8 mouse cellular contexts compared by ENCODE assay signal in genomic region chr5:139174556-139175547, GRCm38 (mm10). TPM values are rescaled to one million over a fixed set of nuclear protein-coding genes. Genes with fewer than 3 reads are reported as not detected.
DNase-seq lines count a peak whose midpoint lies in the region; ATAC-seq lines count a peak whose summit lies in the region.

No protein-coding gene starts in this region.

- peaks cover 25% of the 10 kb centered on the region for H3K4me1 ChIP-seq in limb, embryonic 10.5 days
- H3K4me1 ChIP-seq in neural tube, embryonic 15.5 days = peaks cover 21% of the 10 kb centered on the region

- H3K36me3 ChIP-seq in limb, embryonic 10.5 days = peaks cover 89% of the 10 kb centered on the region
- peaks cover 53% of the 10 kb centered on the region for H3K36me3 ChIP-seq in neural tube, embryonic 15.5 days

- peak; percentile 48 for ATAC-seq in neural tube, embryonic 15.5 days (ENCODE audit: low FRiP score)
- no peak for ATAC-seq in erythroblast, adult 5-6 weeks (replicated peaks; ENCODE audit: low FRiP score, poor library complexity, severe bottlenecking)

- intact Hi-C loops in heart, postnatal 25 days (cut with DNase I) = loop anchor here (5.0 kb wide), 1 partner anchor 153 kb away; no protein-coding TSS in a partner anchor

- WGBS in limb, embryonic 10.5 days = 49% methylated on average over 9 of the region's 10 CpGs
- WGBS in neural tube, embryonic 15.5 days = 12% methylated on average over 10 of the region's 10 CpGs

- DNase-seq in layer of hippocampus, postnatal 10 days (ENCODE audit: low spot score in 2 of 2) = peak; percentile 18 to 19
- DNase-seq in layer of hippocampus, adult 9-11 months = no peak
- DNase-seq in cerebellum, postnatal 36 days = peak; percentile 19 to 31
- DNase-seq in heart, postnatal 25 days (ENCODE audit: low spot score) = peak; percentile 9
- DNase-seq in limb, embryonic 10.5 days (ENCODE audit: low spot score) = no peak
- no peak for DNase-seq in right cerebral cortex, postnatal 4 days

- H3K27me3 ChIP-seq in limb, embryonic 10.5 days (ENCODE audit: low read depth, poor library complexity, severe bottlenecking) = no peaks in the 10 kb centered on the region
- no peaks in the 10 kb centered on the region for H3K27me3 ChIP-seq in neural tube, embryonic 15.5 days (replicated peaks)

- H3K4me2 ChIP-seq in neural tube, embryonic 15.5 days = no peak overlapping the region

- 0 out of 2 replicates have a peak overlapping the region, but pooled peaks have one; percentile 2 for H3K4me3 ChIP-seq in limb, embryonic 10.5 days
- H3K4me3 ChIP-seq in neural tube, embryonic 15.5 days (replicated peaks) = no peak overlapping the region

- H3K9ac ChIP-seq in neural tube, embryonic 15.5 days (replicated peaks) = 0 out of 2 replicates have a peak overlapping the region, but pooled peaks have one; percentile 10

- peak overlapping the region; percentile 73 for H3K27ac ChIP-seq in limb, embryonic 10.5 days
- peak overlapping the region; percentile 14 for H3K27ac ChIP-seq in neural tube, embryonic 15.5 days (replicated peaks)

- no peaks in the 10 kb centered on the region for H3K9me3 ChIP-seq in limb, embryonic 10.5 days (replicated peaks)
- H3K9me3 ChIP-seq in neural tube, embryonic 15.5 days (replicated peaks) = no peaks in the 10 kb centered on the region

RNA-seq across cellular contexts. Expression of gene Dnaaf5, which starts 24.8 kb away (rescaled TPM):
- total RNA-seq in layer of hippocampus, postnatal 10 days (2021) = 10 to 100 TPM in 1 of 2 experiments, 1 to 10 TPM in 1; 7.3 to 11.4 TPM
- 10 to 100 TPM; 14.5 to 21.9 TPM for total RNA-seq in heart, postnatal 25 days (2021)
- polyA plus RNA-seq in limb, embryonic 10.5 days (2016; fragmentation: Nextera tagmentation; extraction: Ambion mirVana) = 12.9 and 13.1 TPM in 2 replicates
- polyA plus RNA-seq in neural tube, embryonic 15.5 days (2015; fragmentation: Nextera tagmentation; extraction: Ambion mirVana) = 3.9 and 4.6 TPM in 2 replicates
- 1.5 and 2.7 TPM in 2 replicates for total RNA-seq in erythroblast, adult 5-6 weeks (2015; ENCODE audit: low replicate concordance)
- total RNA-seq in erythroblast, adult 5-6 weeks (2017; ENCODE audit: low replicate concordance) = 1.4 and 2.8 TPM in 2 replicates

RNA-seq across cellular contexts. Expression of gene Prkar1b, which starts 25.1 kb away (rescaled TPM):
- 100 to 1,000 TPM; 404 to 409 TPM for total RNA-seq in layer of hippocampus, postnatal 10 days (2021)
- total RNA-seq in heart, postnatal 25 days (2021) = 1 to 10 TPM; 1.7 to 2.5 TPM
- 3.2 and 4.9 TPM in 2 replicates for polyA plus RNA-seq in limb, embryonic 10.5 days (2016; fragmentation: Nextera tagmentation; extraction: Ambion mirVana)
- polyA plus RNA-seq in neural tube, embryonic 15.5 days (2015; fragmentation: Nextera tagmentation; extraction: Ambion mirVana) = 272 and 321 TPM in 2 replicates
- 1.0 TPM in 1 of 2 replicates, not detected in the other for total RNA-seq in erythroblast, adult 5-6 weeks (2015; ENCODE audit: low replicate concordance)
- not detected in 2 replicates for total RNA-seq in erythroblast, adult 5-6 weeks (2017; ENCODE audit: low replicate concordance)

RNA-seq across cellular contexts. Expression of gene Sun1, which starts 25.6 kb away (rescaled TPM):
- 10 to 100 TPM; 66.0 to 77.0 TPM for total RNA-seq in layer of hippocampus, postnatal 10 days (2021)
- 10 to 100 TPM; 42.4 to 53.7 TPM for total RNA-seq in heart, postnatal 25 days (2021)
- polyA plus RNA-seq in limb, embryonic 10.5 days (2016; fragmentation: Nextera tagmentation; extraction: Ambion mirVana) = 47.9 and 52.7 TPM in 2 replicates
- polyA plus RNA-seq in neural tube, embryonic 15.5 days (2015; fragmentation: Nextera tagmentation; extraction: Ambion mirVana) = 41.7 and 42.1 TPM in 2 replicates
- 13.0 and 18.6 TPM in 2 replicates for total RNA-seq in erythroblast, adult 5-6 weeks (2015; ENCODE audit: low replicate concordance)
- 22.7 and 41.7 TPM in 2 replicates for total RNA-seq in erythroblast, adult 5-6 weeks (2017; ENCODE audit: low replicate concordance)

Comparison
In these comparisons a context has a peak if more than half of its experiments do, and no peak if none do; other contexts are left out.
1. DNase-seq: peak in layer of hippocampus, postnatal 10 days (2 of 2), cerebellum, postnatal 36 days (2 of 2) and heart, postnatal 25 days (single experiment); none in layer of hippocampus, adult 9-11 months (single experiment), limb, embryonic 10.5 days (single experiment) and right cerebral cortex, postnatal 4 days (single experiment).
2. RNA of gene Prkar1b, which starts 25.1 kb away (total RNA-seq): 404 to 409 TPM in layer of hippocampus, postnatal 10 days; 1.7 to 2.5 TPM in heart, postnatal 25 days and 1.0 TPM in erythroblast, adult 5-6 weeks; every median in the first group is over 100 times any median in the second.